Mouse (Mus musculus) spleen, adult 2 months (tissue): ENCODE measurements around the gene Ubr2. TPM values are rescaled to one million over a fixed set of nuclear protein-coding genes. Genes with fewer than 3 reads are reported as not detected.

Experiments used
- DNase-seq, 2 experiments: peaks; one replicate each; pipeline versions ENCODE4 v3.0.0 to v3.0.0-alpha.2; 2012 to 2021; ENCODE audit warnings: low spot score in 2 of 2, low read depth in 1 of 2
- H3K27ac ChIP-seq: fragments of 200-500 bp; 2 replicates; pipeline ENCODE4 v1.5.1; 2012; ENCODE audit warnings: low read length, inconsistent platforms; ENCODE audit not compliant: insufficient read depth
- H3K27me3 ChIP-seq: fragments of 200-500 bp; 2 replicates; pipeline ENCODE4 v1.6.1; 2012; ENCODE audit warnings: mild to moderate bottlenecking, moderate library complexity, low read length, inconsistent platforms; ENCODE audit not compliant: control insufficient read depth, insufficient read depth
- H3K36me3 ChIP-seq: fragments of 200-500 bp; 2 replicates; pipeline ENCODE4 v1.6.1; 2012; ENCODE audit warnings: mild to moderate bottlenecking, low read length, inconsistent platforms; ENCODE audit not compliant: control insufficient read depth, insufficient read depth
- H3K4me1 ChIP-seq: fragments of 200-500 bp; 2 replicates; pipeline ENCODE4 v1.6.1; 2011; ENCODE audit warnings: inconsistent platforms; ENCODE audit not compliant: control insufficient read depth, insufficient read depth, insufficient read length
- H3K4me3 ChIP-seq: fragments of 200-500 bp; 2 replicates; pipeline ENCODE4 v1.5.1; 2011; ENCODE audit warnings: mild to moderate bottlenecking, inconsistent platforms; ENCODE audit not compliant: insufficient read depth, insufficient read length; ENCODE audit errors: extremely low read depth
- CTCF ChIP-seq: fragments of 200-500 bp; IDR thresholded peaks from 2 replicates; pipeline ENCODE4 v1.5.1; 2011; ENCODE audit warnings: mild to moderate bottlenecking, inconsistent platforms; ENCODE audit not compliant: insufficient read depth, insufficient read length, insufficient replicate concordance; ENCODE audit errors: extremely low read depth
- POLR2A ChIP-seq: fragments of 200-500 bp; IDR thresholded peaks from 2 replicates; pipeline ENCODE4 v1.6.1; 2011; ENCODE audit warnings: low read depth, low read length, inconsistent platforms
- WGBS: fragments of 180-500 bp; shearing (Covaris S2); methylation state at CpG from one replicate; pipeline ENCODE4 v1.1.7; 2018; 5-methylcytosine and 5-hydroxymethylcytosine counted together
- polyA plus RNA-seq: library from polyadenylated mRNA; depleted of rRNA; stranded (reverse); fragments of >200 nt; gene quantifications from 2 replicates; pipeline ENCODE4 v1.2.3, GENCODE M21; 2012

Gene Ubr2
- polyA plus RNA-seq, 1 experiment, result 31.3 TPM

DNA sequence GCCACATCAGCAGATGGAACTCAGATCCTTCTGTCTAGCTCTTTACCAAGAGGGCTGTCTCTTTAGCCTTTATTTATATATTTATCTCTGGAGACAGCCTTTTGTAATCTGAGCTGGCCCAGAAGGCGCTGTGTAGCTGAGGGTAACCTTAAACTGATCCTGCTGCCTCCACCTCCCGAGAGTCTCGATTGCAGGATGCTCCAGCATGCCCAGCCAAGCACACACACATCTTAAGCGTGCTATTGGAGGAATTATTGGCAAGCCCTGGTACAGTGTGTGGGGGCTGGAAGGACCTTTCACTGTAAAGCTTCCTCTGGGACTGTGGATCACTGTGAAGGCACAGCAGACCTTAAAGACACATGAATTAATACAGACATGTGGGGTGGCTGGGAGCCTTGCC lies 91.4 kb downstream of the Ubr2 start:
- Histone ChIP-seq H3K36me3 (no peaks in the 10 kb centered on the region), H3K4me1 (no peaks in the 10 kb centered on the region), H3K27me3 (no peaks in the 10 kb centered on the region), H3K27ac (no peak overlapping the region), H3K4me3 (no peak overlapping the region)
- TF ChIP-seq CTCF (no peak), POLR2A (no peak)
- WGBS, result 53% methylated on average over 4 of the region's 4 CpGs
- DNase-seq, result no peak

DNA sequence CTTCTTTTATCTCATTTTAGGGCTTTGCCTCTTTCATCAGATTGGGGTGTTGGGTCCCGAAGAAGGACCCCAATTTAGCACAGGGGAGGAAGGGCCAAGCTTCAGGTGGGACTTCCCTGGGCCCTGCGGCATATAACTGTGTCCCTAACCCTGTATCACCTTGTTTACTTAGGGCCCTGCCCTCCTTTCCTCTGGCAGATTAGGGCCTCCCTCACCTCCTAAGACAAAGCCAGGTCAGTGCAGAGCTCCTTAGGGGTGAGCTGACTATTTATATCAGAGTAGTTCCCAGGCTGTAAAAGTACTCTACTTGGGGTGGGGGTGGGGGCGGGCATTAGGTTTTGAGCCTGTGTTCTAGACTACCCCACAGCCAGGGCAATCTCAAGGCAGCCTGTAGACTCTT lies 95.2 kb downstream of the Ubr2 start:
- H3K27ac ChIP-seq, result no peak overlapping the region
- no peaks in the 10 kb centered on the region; the same call in 1 of the 2 replicates for H3K27me3 ChIP-seq
- no peaks in the 10 kb centered on the region for H3K36me3 ChIP-seq
- no peak overlapping the region for H3K4me3 ChIP-seq
- H3K4me1 ChIP-seq, result no peaks in the 10 kb centered on the region
- no peak for DNase-seq
- TF ChIP-seq POLR2A (no peak), CTCF (no peak)
- 78% methylated on average over 3 of the region's 3 CpGs for WGBS

- no peaks in the 10 kb centered on the region for H3K36me3 ChIP-seq
These were observed 98.0 kb downstream of the Ubr2 start for GRCm38 (mm10) chr17:46912331-46912730.

GRCm38 (mm10) chr17:46910186-46910585 lies 100.2 kb downstream of the Ubr2 start, which contains the start of gene Prph2:
Gene Prph2, plus strand, starts transcription at chr17:46910459.
- no peak for DNase-seq
- Histone ChIP-seq H3K36me3 (no peaks in the 10 kb centered on the region), H3K4me3 (no peak within 1 kb of the TSS), H3K27me3 (no peaks in the 10 kb centered on the region; the same call in 1 of the 2 replicates), H3K27ac (no peak within 1 kb of the TSS), H3K4me1 (no peaks in the 10 kb centered on the region)
- 92% methylated on average over 10 of the region's 10 CpGs for WGBS
- TF ChIP-seq POLR2A, result no peak

More at GRCm38 (mm10) chr17:46912331-46912730, 98.0 kb downstream of the Ubr2 start:
- 51% methylated on average over 6 of the region's 6 CpGs for WGBS
- Histone ChIP-seq H3K4me1 (no peaks in the 10 kb centered on the region), H3K27me3 (no peaks in the 10 kb centered on the region; the same call in 1 of the 2 replicates), H3K27ac (no peak overlapping the region), H3K4me3 (no peak overlapping the region)
- no peak for DNase-seq
- TF ChIP-seq CTCF (no peak), POLR2A (no peak)

GRCm38 (mm10) chr17:46903876-46904490 lies 106.4 kb downstream of the Ubr2 start:
- peak; percentile 41 to 65 for DNase-seq
- H3K4me3 ChIP-seq, result no peak overlapping the region
- no peak overlapping the region for H3K27ac ChIP-seq
- TF ChIP-seq CTCF, result peak; percentile 79; the same call in 1 of the 2 replicates
- TF ChIP-seq POLR2A, result no peak
- no peaks in the 10 kb centered on the region for H3K27me3 ChIP-seq
- H3K4me1 ChIP-seq, result no peaks in the 10 kb centered on the region
- WGBS, result 28% methylated on average over 19 of the region's 19 CpGs
- H3K36me3 ChIP-seq, result no peaks in the 10 kb centered on the region

DNA sequence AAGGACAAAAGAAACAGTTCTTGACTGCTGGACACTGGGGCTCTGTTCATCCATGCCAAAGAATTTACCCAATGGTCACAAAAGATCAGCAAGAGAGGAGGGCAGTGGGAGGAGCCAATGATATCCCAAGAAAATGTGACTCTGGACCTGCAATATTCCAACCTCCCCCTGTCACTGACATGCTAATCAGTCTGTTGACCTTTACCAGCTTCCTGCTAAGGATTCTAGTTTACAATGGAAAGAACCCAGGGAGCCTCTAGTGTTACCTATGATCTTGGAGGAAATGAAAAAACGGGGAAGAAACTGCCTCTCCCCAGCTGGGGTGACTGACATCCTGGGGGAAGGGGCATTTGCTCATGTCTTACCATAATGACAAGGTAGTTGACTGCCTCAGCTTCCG lies 109.4 kb downstream of the Ubr2 start:
- DNase-seq, result no peak
- no peak overlapping the region for H3K27ac ChIP-seq
- H3K36me3 ChIP-seq, result no peaks in the 10 kb centered on the region
- no peak for TF ChIP-seq POLR2A
- TF ChIP-seq CTCF, result no peak
- H3K4me1 ChIP-seq, result no peaks in the 10 kb centered on the region
- WGBS, result 67% methylated on average over 2 of the region's 2 CpGs
- H3K27me3 ChIP-seq, result no peaks in the 10 kb centered on the region
- no peak overlapping the region for H3K4me3 ChIP-seq

DNA sequence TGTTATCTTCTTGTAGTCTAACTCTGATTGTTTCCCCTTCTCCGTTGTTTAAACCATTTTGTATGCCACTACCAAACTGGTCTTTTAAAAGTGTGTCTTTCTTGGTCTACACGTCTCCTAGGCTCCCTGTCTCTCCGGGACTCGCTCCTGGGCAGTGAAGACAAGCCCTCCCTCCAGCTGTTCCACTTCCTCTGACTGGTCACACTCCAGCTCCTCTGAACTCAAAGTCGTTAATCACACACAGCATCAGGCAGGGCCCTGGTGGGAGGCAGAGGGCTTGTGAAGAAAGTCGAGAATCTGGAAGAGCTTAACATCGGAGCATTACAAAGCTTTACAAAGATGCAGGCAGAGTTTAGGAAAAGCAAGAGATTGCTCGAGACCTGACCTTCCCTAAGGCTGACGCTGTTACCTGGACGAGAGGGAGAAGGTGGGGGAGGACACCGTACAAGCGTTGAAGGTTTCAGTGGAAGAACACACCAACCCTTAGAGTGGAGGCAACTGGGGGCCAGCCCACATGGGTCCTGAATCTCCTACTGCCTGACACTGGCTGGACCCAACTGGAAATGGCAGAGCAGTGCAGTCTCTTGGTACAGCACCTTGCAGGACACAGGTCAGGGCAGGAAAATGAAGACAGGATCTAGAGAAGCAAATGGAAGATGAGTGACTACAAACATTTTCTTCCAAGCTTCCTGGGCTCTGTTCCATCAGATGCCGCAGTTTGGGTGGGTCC lies 113.0 kb downstream of the Ubr2 start:
- H3K27ac ChIP-seq, result no peak overlapping the region
- whole genome bisulfite sequencing, result 54% methylated on average over 13 of the region's 13 CpGs
- peak in 1 of 2 experiments; percentile 43 for DNase-seq
- H3K4me3 ChIP-seq, result no peak overlapping the region
- TF ChIP-seq POLR2A (no peak), CTCF (no peak)
- peaks cover 3% of the 10 kb centered on the region for H3K4me1 ChIP-seq
- no peaks in the 10 kb centered on the region for H3K27me3 ChIP-seq
- no peaks in the 10 kb centered on the region for H3K36me3 ChIP-seq
